Mouse (Mus musculus): ENCODE measurements around the gene Rbm17. TPM values are rescaled to one million over a fixed set of nuclear protein-coding genes. Genes with fewer than 3 reads are reported as not detected.

Rbm17 gene
- 33.2 TPM for polyA plus RNA-seq (2017; shearing (Covaris generic))

DNA sequence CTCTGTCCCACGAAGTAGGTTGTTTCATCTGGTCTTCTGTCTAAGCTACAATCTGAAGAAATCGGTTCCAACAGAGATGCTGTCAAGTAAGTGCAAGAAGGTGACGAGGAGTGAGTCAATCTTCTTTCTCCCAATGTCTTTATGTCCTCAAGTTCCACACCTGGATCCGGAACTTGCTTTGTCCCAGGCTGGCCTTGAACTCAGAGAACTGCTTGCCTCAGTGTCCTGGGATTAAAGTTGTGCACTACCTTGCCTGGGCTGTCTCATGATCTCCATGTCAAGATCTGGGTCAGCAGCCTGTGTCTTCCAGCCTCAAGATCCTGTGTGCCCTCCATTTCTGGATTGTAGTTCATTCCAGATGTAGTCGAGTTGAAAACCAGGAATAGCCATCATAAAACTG is at the start of gene Rbm17:
Gene Rbm17 (minus strand): TSS at position 101 of the 400 bp plus-strand sequence.

DNA sequence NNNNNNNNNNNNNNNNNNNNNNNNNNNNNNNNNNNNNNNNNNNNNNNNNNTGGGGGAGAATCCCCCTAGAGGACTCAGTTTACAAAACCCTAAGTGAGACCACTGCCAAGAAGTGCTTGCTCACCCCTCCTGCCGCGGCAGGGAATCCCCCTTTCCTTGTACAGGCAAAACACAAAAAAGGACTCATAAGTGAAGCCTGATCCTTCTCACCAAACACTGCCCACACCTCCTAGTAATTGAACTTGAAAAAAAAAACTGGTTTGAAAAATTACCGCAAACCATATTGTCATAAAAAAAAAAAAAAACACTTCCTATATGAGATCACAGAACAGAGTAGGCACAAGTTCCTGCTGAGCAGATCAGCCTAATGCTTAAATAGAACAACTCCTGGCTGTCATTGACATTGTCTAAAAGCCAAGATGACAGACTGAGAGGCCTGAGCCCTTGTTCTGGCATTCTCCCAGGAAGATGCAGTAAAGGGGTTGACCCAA is 38.5 kb upstream of the Rbm17 start, which contains the start of gene Il2ra:
Gene Il2ra (plus strand): TSS at position 357 of the 491 bp plus-strand sequence.

GRCm38 (mm10) chr2:11625890-11626289 is 21.9 kb upstream of the Rbm17 start, which contains the start of gene Gm17490:
Gene Gm17490 (minus strand): TSS chr2:11626264.

GRCm38 (mm10) chr2:11553471-11554400 is 50.2 kb downstream of the Rbm17 start, which contains the start of gene Pfkfb3:
Gene Pfkfb3 (minus strand): TSS chr2:11554077.

Other genes starting within 250 kb of the Rbm17 start
- gene Pfkfb3, start 50.1 kb downstream of the Rbm17 start, polyA plus RNA-seq (2017; shearing (Covaris generic)) = 14.4 TPM
- gene Gm17490, start 22.1 kb upstream of the Rbm17 start, polyA plus RNA-seq (2017; shearing (Covaris generic)) = not detected
- 467 TPM for gene Il2ra, start 38.7 kb upstream of the Rbm17 start, polyA plus RNA-seq (2017; shearing (Covaris generic))
- gene Il15ra, start 101.1 kb upstream of the Rbm17 start, polyA plus RNA-seq (2017; shearing (Covaris generic)) = 30.8 TPM
- 98.3 TPM for gene Fbh1, start 173.4 kb upstream of the Rbm17 start, polyA plus RNA-seq (2017; shearing (Covaris generic))
- 74.1 TPM for gene Ankrd16, start 173.7 kb upstream of the Rbm17 start, polyA plus RNA-seq (2017; shearing (Covaris generic))

Data from activated CD4-positive, CD25-positive, alpha-beta regulatory T cell, adult 9 weeks (primary cell).